Mouse (Mus musculus) small intestine, adult 10 weeks (tissue): ENCODE measurements around the gene Hand2. TPM values are rescaled to one million over a fixed set of nuclear protein-coding genes. Genes with fewer than 3 reads are reported as not detected.

Experiments used
- polyA plus RNA-seq: library from polyadenylated mRNA; stranded (reverse); fragments of 350-450 nt; fragmentation: Illumina TruSeq; extraction: RNeasy Lipid Tissue Mini Kit (QIAGEN cat#74804); gene quantifications from one replicate; pipeline ENCODE4 v1.2.3, GENCODE M21; 2014; ENCODE audit warnings: low replicate concordance

Gene Hand2
- polyA plus RNA-seq: 1.7 TPM

GRCm38 (mm10) chr8:57320851-57321743, at the start of gene Hand2:
Gene Hand2 (plus strand): TSS chr8:57320983.

Other genes starting within 250 kb of the Hand2 start
- not detected for gene Scrg1, start 134.9 kb downstream of the Hand2 start, polyA plus RNA-seq
- gene Sap30, start 166.9 kb downstream of the Hand2 start, polyA plus RNA-seq: 29.2 TPM
- 89.8 TPM for gene Hmgb2, start 190.9 kb downstream of the Hand2 start, polyA plus RNA-seq